Mouse (Mus musculus): ENCODE measurements around the gene Vwf. TPM values are rescaled to one million over a fixed set of nuclear protein-coding genes. Genes with fewer than 3 reads are reported as not detected.

Gene Vwf
- polyA plus RNA-seq, 1 experiment from 2014 or later = 5.0 TPM

DNA sequence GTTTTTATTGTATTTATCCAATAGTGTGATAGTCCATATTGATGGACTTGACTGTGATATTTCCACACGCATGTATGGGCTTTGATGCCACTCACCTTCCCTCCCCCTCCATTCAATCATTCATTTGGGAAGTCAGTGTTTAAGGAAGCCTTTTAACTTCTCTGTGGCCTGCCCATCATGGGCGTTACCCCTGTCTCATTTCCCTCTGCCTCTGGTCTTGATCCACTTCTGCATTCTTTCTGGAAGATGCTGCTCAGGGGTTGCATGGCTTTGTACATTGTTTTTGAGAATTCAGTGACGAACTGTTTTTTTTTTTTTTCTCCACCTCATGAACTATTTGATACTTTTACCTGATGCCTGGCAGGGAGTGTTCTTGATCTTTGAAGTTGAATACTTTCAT lies 104.8 kb downstream of the Vwf start:
- ATAC-seq (ENCODE audit: insufficient number of reproducible peaks, insufficient read depth, low FRiP score, low TSS enrichment, low read depth) = no peak
- 76% methylated on average over 3 of the region's 3 CpGs for WGBS
- Histone ChIP-seq H3K4me1 (no peaks in the 10 kb centered on the region), H3K9ac (no peak overlapping the region), H3K4me2 (no peak overlapping the region), H3K9me3 (no peaks in the 10 kb centered on the region), H3K27me3 (no peaks in the 10 kb centered on the region), H3K27ac (no peak overlapping the region), H3K4me3 (no peak overlapping the region), H3K36me3 (no peaks in the 10 kb centered on the region)

GRCm38 (mm10) chr6:125653416-125653815 lies 106.8 kb downstream of the Vwf start:
- WGBS = 73% methylated on average over 1 of the region's 1 CpGs
- Histone ChIP-seq H3K9ac (no peak overlapping the region), H3K4me1 (no peaks in the 10 kb centered on the region), H3K9me3 (no peaks in the 10 kb centered on the region), H3K27ac (no peak overlapping the region), H3K4me2 (no peak overlapping the region), H3K36me3 (no peaks in the 10 kb centered on the region), H3K4me3 (no peak overlapping the region), H3K27me3 (no peaks in the 10 kb centered on the region)
- no peak for ATAC-seq (ENCODE audit: insufficient number of reproducible peaks, insufficient read depth, low FRiP score, low TSS enrichment, low read depth)

- Histone ChIP-seq H3K4me2 (no peak overlapping the region), H3K27me3 (no peaks in the 10 kb centered on the region), H3K27ac (no peak overlapping the region), H3K4me1 (0 out of 2 replicates have a peak, but pooled peaks cover 6% of the 10 kb centered on the region), H3K36me3 (no peaks in the 10 kb centered on the region), H3K4me3 (no peak overlapping the region), H3K9me3 (no peaks in the 10 kb centered on the region), H3K9ac (no peak overlapping the region)
- 89% methylated on average over 13 of the region's 13 CpGs for WGBS
- no peak for ATAC-seq (ENCODE audit: insufficient number of reproducible peaks, insufficient read depth, low FRiP score, low TSS enrichment, low read depth)
Measured at GRCm38 (mm10) chr6:125656921-125657320, 110.3 kb downstream of the Vwf start.

DNA sequence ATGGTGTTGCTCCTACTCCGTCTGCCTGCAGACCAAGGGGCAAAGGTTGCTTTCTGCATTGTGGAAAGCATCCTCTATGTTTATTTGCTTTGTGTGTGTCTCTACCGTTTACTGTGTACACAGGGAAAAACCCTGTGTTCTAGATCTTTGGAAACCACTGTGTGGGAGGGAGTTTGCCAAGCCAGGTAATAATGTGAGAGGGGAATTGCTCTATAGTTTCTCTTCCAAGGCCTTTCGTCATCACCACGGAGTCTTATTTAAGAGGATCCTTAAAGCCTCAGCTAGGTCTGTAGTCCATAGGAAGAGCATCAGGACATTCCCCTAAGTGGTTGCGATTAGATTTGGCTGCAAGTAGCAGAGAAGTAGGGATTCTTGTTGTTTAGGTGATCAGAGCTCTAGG lies 111.4 kb downstream of the Vwf start:
- no peak for ATAC-seq (ENCODE audit: insufficient number of reproducible peaks, insufficient read depth, low FRiP score, low TSS enrichment, low read depth)
- H3K36me3 ChIP-seq = no peaks in the 10 kb centered on the region
- 86% methylated on average over 5 of the region's 5 CpGs for WGBS

GRCm38 (mm10) chr6:125661106-125661877 lies 114.7 kb downstream of the Vwf start:
- peak; percentile 56 for ATAC-seq (ENCODE audit: insufficient number of reproducible peaks, insufficient read depth, low FRiP score, low TSS enrichment, low read depth)
- H3K27ac ChIP-seq = peak overlapping the region; percentile 44; the same call in 1 of the 2 replicates

More for the DNA sequence above, 111.4 kb downstream of the Vwf start:
- Histone ChIP-seq H3K9me3 (no peaks in the 10 kb centered on the region), H3K9ac (no peak overlapping the region), H3K4me2 (no peak overlapping the region), H3K4me1 (0 out of 2 replicates have a peak, but pooled peaks cover 6% of the 10 kb centered on the region), H3K4me3 (no peak overlapping the region), H3K27ac (no peak overlapping the region), H3K27me3 (no peaks in the 10 kb centered on the region)

DNA sequence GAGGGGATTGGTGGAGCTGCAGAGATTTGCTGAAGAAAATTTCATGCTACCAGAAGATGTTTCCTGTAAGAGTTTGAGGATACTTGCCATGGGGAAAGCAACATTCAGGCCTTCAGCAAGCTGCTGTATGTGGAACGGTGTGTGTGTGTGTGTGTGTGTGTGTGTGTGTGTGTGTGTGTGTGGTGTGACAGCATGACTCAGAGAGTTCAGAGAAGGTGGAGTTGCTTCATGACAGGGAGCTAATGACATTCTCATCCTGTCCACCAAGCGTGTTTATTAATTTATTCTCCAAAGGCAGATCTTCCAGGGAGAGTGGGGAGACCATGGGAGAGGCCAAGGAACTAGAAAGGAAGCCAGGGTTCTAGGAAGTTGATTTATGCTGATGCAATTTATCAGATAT lies 117.3 kb downstream of the Vwf start:
- H3K27ac ChIP-seq = no peak overlapping the region
- no peak overlapping the region for H3K4me2 ChIP-seq
- no peaks in the 10 kb centered on the region for H3K36me3 ChIP-seq
- 77% methylated on average over 2 of the region's 2 CpGs for WGBS
- no peaks in the 10 kb centered on the region for H3K9me3 ChIP-seq
- 0 out of 2 replicates have a peak, but pooled peaks cover 6% of the 10 kb centered on the region for H3K4me1 ChIP-seq
- H3K4me3 ChIP-seq = no peak overlapping the region
- no peak overlapping the region for H3K9ac ChIP-seq
- no peak for ATAC-seq (ENCODE audit: insufficient number of reproducible peaks, insufficient read depth, low FRiP score, low TSS enrichment, low read depth)
- H3K27me3 ChIP-seq = no peaks in the 10 kb centered on the region

More at GRCm38 (mm10) chr6:125661106-125661877, 114.7 kb downstream of the Vwf start:
- Histone ChIP-seq H3K27me3 (no peaks in the 10 kb centered on the region), H3K4me3 (no peak overlapping the region), H3K4me2 (no peak overlapping the region), H3K36me3 (no peaks in the 10 kb centered on the region), H3K9me3 (no peaks in the 10 kb centered on the region), H3K9ac (no peak overlapping the region), H3K4me1 (0 out of 2 replicates have a peak, but pooled peaks cover 6% of the 10 kb centered on the region)
- 41% methylated on average over 14 of the region's 14 CpGs for WGBS

- H3K4me3 ChIP-seq = no peak overlapping the region
- no peaks in the 10 kb centered on the region for H3K36me3 ChIP-seq
- no peak overlapping the region for H3K4me2 ChIP-seq
- H3K27ac ChIP-seq = no peak overlapping the region
- no peak for ATAC-seq (ENCODE audit: insufficient number of reproducible peaks, insufficient read depth, low FRiP score, low TSS enrichment, low read depth)
- no peaks in the 10 kb centered on the region for H3K4me1 ChIP-seq
- no peaks in the 10 kb centered on the region for H3K9me3 ChIP-seq
- no peaks in the 10 kb centered on the region for H3K27me3 ChIP-seq
- WGBS = 76% methylated on average over 3 of the region's 3 CpGs
- H3K9ac ChIP-seq = no peak overlapping the region
Measured at GRCm38 (mm10) chr6:125671835-125672234, 125.3 kb downstream of the Vwf start.

DNA sequence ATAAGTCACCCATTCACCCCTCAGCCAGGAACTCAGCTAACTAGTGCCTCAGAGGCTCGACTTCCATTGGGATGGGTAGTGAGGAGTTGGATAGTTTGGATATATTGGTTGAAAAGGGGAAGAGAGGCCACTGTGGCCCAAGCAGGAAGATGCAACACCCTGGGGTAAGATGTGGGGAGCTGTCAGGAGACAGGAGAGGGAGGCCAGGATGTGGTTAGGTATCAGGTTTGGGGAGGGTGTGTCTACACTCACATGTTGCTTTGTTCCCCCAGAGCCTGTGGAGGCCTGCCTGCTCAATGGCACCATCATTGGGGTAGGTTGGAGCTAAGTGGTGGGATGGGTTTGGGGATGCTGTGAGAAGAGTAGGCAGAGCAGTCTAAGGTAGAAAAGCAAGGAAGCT lies 131.9 kb downstream of the Vwf start:
- no peaks in the 10 kb centered on the region for H3K27me3 ChIP-seq
- no peaks in the 10 kb centered on the region for H3K36me3 ChIP-seq
- 77% methylated on average over 1 of the region's 1 CpGs for WGBS
- no peaks in the 10 kb centered on the region for H3K9me3 ChIP-seq
- peaks cover 9% of the 10 kb centered on the region; the same call in 1 of the 2 replicates for H3K4me1 ChIP-seq
- no peak overlapping the region for H3K4me3 ChIP-seq
- ATAC-seq (ENCODE audit: insufficient number of reproducible peaks, insufficient read depth, low FRiP score, low TSS enrichment, low read depth) = no peak
- no peak overlapping the region for H3K4me2 ChIP-seq
- no peak overlapping the region for H3K27ac ChIP-seq
- no peak overlapping the region for H3K9ac ChIP-seq

- 71% methylated on average over 11 of the region's 11 CpGs for WGBS
- H3K27me3 ChIP-seq = no peaks in the 10 kb centered on the region
- H3K27ac ChIP-seq = no peak overlapping the region
- H3K4me3 ChIP-seq = no peak overlapping the region
- no peaks in the 10 kb centered on the region for H3K9me3 ChIP-seq
- no peaks in the 10 kb centered on the region for H3K36me3 ChIP-seq
- no peak overlapping the region for H3K9ac ChIP-seq
- H3K4me1 ChIP-seq = peaks cover 9% of the 10 kb centered on the region; the same call in 1 of the 2 replicates
- H3K4me2 ChIP-seq = no peak overlapping the region
- no peak for ATAC-seq (ENCODE audit: insufficient number of reproducible peaks, insufficient read depth, low FRiP score, low TSS enrichment, low read depth)
Measured at GRCm38 (mm10) chr6:125680613-125681012, 134.0 kb downstream of the Vwf start.

DNA sequence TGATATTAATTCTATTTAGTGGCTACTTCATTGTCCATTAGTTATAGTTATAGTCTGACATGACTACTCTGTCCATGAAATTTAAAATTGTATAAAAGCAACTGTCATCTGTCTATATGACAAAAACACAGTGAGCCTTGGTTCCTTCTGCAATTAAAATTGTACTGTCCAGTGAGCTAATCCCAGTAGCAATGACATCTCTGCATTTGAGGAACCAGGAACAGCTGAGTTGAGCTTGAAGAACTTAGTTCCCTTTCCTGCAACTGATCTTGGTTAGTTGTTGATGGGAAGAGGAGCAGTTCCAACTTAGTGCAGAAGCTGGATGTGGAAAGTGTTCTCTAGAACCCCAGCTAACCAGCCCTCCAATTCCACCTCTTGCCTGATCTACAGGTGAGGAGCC lies 138.8 kb downstream of the Vwf start:
- no peak for ATAC-seq (ENCODE audit: insufficient number of reproducible peaks, insufficient read depth, low FRiP score, low TSS enrichment, low read depth)
- Histone ChIP-seq H3K4me2 (no peak overlapping the region), H3K9me3 (no peaks in the 10 kb centered on the region)

GRCm38 (mm10) chr6:125687986-125688385 lies 141.4 kb downstream of the Vwf start:
- Histone ChIP-seq H3K4me3 (no peak overlapping the region), H3K4me1 (peaks cover 11% of the 10 kb centered on the region), H3K27ac (no peak overlapping the region), H3K9me3 (no peaks in the 10 kb centered on the region), H3K4me2 (no peak overlapping the region), H3K27me3 (peaks cover 14% of the 10 kb centered on the region), H3K9ac (no peak overlapping the region), H3K36me3 (no peaks in the 10 kb centered on the region)
- WGBS = 62% methylated on average over 1 of the region's 1 CpGs
- ATAC-seq (ENCODE audit: insufficient number of reproducible peaks, insufficient read depth, low FRiP score, low TSS enrichment, low read depth) = no peak

More for the DNA sequence above, 138.8 kb downstream of the Vwf start:
- Histone ChIP-seq H3K27ac (no peak overlapping the region), H3K9ac (no peak overlapping the region), H3K4me3 (no peak overlapping the region), H3K4me1 (peaks cover 12% of the 10 kb centered on the region), H3K27me3 (peaks cover 12% of the 10 kb centered on the region), H3K36me3 (no peaks in the 10 kb centered on the region)

DNA sequence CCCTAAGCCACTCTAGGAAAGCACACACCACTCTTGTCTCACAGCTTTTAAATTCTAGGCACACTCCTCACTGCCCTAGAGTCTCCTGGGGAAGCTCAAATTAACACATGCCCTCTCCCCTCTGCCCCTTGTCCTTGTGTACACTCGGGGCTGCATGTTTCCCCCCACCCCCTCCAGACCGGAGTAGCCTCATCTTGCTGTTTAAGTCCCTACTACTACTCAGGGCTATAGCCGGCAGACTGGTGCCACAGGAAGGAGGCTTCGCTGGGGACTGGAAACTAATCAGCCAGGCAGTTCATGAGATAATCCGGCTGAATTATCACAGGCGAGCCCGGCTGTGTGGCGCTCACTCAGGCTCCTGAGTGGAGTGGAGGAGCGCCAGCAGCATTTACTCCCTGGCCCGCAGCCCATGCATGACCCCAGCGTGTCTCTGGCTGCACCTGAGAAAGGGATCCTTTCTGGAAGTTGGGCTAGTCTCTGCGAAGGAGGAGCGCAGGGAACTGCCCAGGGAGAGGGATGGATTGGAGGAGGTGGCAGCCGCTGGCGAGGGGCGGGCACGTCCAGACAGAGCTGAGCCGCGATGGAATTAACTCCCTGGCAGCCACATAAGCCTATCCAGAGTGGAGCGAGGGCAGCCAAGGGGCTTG lies 143.6 kb downstream of the Vwf start, which contains the start of gene Ano2:
Ano2 (plus strand) TSS at position 363 of the 647 bp plus-strand sequence.
- H3K9ac ChIP-seq = peak within 1 kb of the TSS; percentile 57
- H3K4me2 ChIP-seq = peak within 1 kb of the TSS; percentile 66
- WGBS = 2% methylated on average over 20 of the region's 20 CpGs
- H3K4me1 ChIP-seq = peaks cover 11% of the 10 kb centered on the region
- H3K36me3 ChIP-seq = no peaks in the 10 kb centered on the region
- ATAC-seq (ENCODE audit: insufficient number of reproducible peaks, insufficient read depth, low FRiP score, low TSS enrichment, low read depth) = peak; percentile 62; the same call in 1 of the 2 replicates
- peak within 1 kb of the TSS; percentile 30 for H3K4me3 ChIP-seq
- no peak within 1 kb of the TSS for H3K27ac ChIP-seq
- no peaks in the 10 kb centered on the region for H3K9me3 ChIP-seq
- peaks cover 14% of the 10 kb centered on the region for H3K27me3 ChIP-seq

Data from embryonic facial prominence, embryonic 13.5 days (tissue).